Mouse (Mus musculus) embryonic fibroblast, embryonic 13.5 days (primary cell): ENCODE measurements at regions not wholly inside any gene's neighbourhood (a gene's known extent, or its start where the extent isn't known, plus 50 kb on each side); places are given as distances from the start of the nearest gene placed in this dataset.

Source experiments
- CTCF ChIP-seq: IDR thresholded peaks from 2 replicates; pipeline ENCODE4 v1.5.1; 2011; ENCODE audit warnings: mild to moderate bottlenecking, control low read depth, low read length, moderate library complexity, borderline replicate concordance; ENCODE audit not compliant: insufficient read depth
- POLR2A ChIP-seq: IDR thresholded peaks from 2 replicates; pipeline ENCODE4 v1.6.1; 2011; ENCODE audit warnings: low read depth, mild to moderate bottlenecking, control low read depth, low read length, moderate library complexity

- TF ChIP-seq CTCF (no peak), POLR2A (no peak)
Observed at GRCm38 (mm10) chr2:159168553-159169064, 374.0 kb downstream of the Dhx35 start.
